Mouse (Mus musculus) brain, embryonic 14.5 days (tissue): ENCODE measurements at regions not wholly inside any gene's neighbourhood (a gene's known extent, or its start where the extent isn't known, plus 50 kb on each side); places are given as distances from the start of the nearest gene placed in this dataset.

Experiments
- DNase-seq: peaks from one replicate; pipeline ENCODE4 v3.0.0-alpha.2; 2011; ENCODE audit warnings: low read depth
- CTCF ChIP-seq: fragments of 200-500 bp; IDR thresholded peaks from 2 replicates; pipeline ENCODE4 v1.5.1; 2012; ENCODE audit warnings: inconsistent platforms, mild to moderate bottlenecking, moderate library complexity, borderline replicate concordance; ENCODE audit not compliant: insufficient read depth, insufficient read length; ENCODE audit errors: extremely low read depth
- POLR2A ChIP-seq: fragments of 200-500 bp; IDR thresholded peaks from 2 replicates; pipeline ENCODE4 v1.6.1; 2012; ENCODE audit warnings: mild to moderate bottlenecking, inconsistent platforms, borderline replicate concordance; ENCODE audit not compliant: poor library complexity, insufficient read depth, insufficient read length, severe bottlenecking; ENCODE audit errors: extremely low read depth

DNA sequence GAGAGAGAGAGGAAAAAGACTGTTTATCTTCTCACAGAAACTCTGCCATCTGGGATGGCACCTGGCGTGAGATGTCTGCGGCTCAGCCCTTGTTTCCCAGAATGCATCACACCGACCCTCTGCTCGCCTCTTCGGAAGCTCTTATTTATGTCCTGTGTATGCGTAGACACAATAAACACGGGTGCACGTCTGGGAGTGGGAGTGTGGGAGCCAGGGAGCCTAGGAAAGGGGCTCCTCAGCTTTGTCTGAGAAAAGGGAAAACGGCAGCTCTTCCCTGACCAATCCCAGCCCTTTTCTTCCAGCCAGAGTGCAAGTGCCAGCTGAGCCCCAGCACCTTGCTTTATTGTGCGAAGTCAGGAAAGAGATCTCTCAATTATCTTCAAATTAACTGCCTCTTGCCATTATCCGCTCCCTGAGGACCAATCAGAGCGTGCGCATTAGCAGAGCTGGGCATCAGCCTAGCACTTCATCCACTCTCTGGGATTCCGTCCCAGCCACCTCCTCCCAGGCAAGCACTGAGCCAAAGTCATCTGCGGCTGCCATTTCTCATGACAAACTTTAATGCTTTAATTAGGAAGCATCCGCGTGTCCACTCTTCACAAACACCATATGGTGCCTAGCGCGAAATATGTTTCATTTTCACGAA, 63.8 kb upstream of the Gm10260 start:
- no peak for TF ChIP-seq CTCF
- no peak for TF ChIP-seq POLR2A
- DNase-seq = peak; percentile 96

- no peak for TF ChIP-seq POLR2A
- DNase-seq = peak; percentile 53
Measured at GRCm38 (mm10) chr13:97821630-97822029, 61.2 kb upstream of the Gm10260 start.

DNA sequence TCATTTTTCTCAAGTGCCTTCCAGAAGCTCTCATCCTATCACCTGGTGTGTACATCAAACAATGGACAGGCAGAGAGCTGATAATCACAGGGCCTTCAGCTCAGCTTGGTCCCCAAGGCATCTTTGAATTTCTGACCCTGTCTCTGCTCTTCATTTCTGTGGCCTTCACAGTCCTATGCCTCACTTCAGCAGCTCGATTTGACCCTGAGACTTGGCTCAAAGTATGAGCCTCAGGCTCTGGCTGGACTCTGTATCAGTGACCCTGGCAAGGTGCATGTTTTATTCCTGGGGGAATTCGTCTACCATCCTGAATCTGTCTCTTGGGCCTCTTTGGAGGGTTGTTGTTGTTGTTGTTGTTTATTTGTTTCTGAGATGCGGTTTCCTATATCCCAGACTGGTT, 60.6 kb upstream of the Gm10260 start:
- peak; percentile 14 for DNase-seq
- TF ChIP-seq CTCF = no peak
- no peak for TF ChIP-seq POLR2A

- TF ChIP-seq POLR2A (no peak), CTCF (no peak)
- DNase-seq = no peak
Measured at GRCm38 (mm10) chr13:97820401-97820800, 60.0 kb upstream of the Gm10260 start.

GRCm38 (mm10) chr13:97819036-97819435, 58.6 kb upstream of the Gm10260 start:
- no peak for TF ChIP-seq CTCF
- no peak for TF ChIP-seq POLR2A
- no peak for DNase-seq

GRCm38 (mm10) chr13:97816923-97817322, 56.5 kb upstream of the Gm10260 start:
- TF ChIP-seq POLR2A = no peak
- no peak for DNase-seq
